Mouse (Mus musculus): ENCODE data around the gene Zfp653.

GRCm38 (mm10) chr9:22076223-22076622 lies 5.0 kb upstream of the Zfp653 start:
- TF ChIP-seq CTCF (IDR thresholded peaks at IDR 0.05; ENCODE audit: control insufficient read depth, insufficient read depth, insufficient replicate concordance, low read depth, low read length) (no peak), POLR2A (IDR thresholded peaks at IDR 0.05; ENCODE audit: control insufficient read depth, low read depth, low read length) (no peak)

All from testis, adult 2 months (tissue).